Mouse (Mus musculus): Measurements from ENCODE around the gene Lyrm9. TPM values are rescaled to one million over a fixed set of nuclear protein-coding genes. Genes with fewer than 3 reads are reported as not detected.

Gene Lyrm9
- total and polyA plus RNA-seq, 3 experiments: 31.6 to 48.6 TPM; not detected in 1

- TF ChIP-seq KAT2A (conservative IDR thresholded peaks at IDR 0.05; ENCODE audit: low read depth, low read length): no peak; the same call in 1 of the 2 replicates
- peak; percentile 93 for TF ChIP-seq ELF1 (IDR thresholded peaks at IDR 0.05; ENCODE audit: low read depth, low read length)
- TF ChIP-seq SMC3 (IDR thresholded peaks at IDR 0.05; ENCODE audit: low read depth, low read length): peak; percentile 85
- peak; percentile 48 for TF ChIP-seq TBP (IDR thresholded peaks at IDR 0.05; ENCODE audit: low read depth, low read length)
Observed at GRCm38 (mm10) chr11:78826442-78827013, at the start of gene Lyrm9 (continued).

- TF ChIP-seq RAD21 (IDR thresholded peaks at IDR 0.05; ENCODE audit: low read depth, low read length) (no peak), ZKSCAN1 (IDR thresholded peaks at IDR 0.05; ENCODE audit: low read depth, low read length) (no peak), USF1 (IDR thresholded peaks at IDR 0.05; ENCODE audit: low read depth, low read length) (no peak)
- Histone ChIP-seq H3K27ac (ENCODE audit: control insufficient read depth, low read depth, low read length) (no peak overlapping the region), H3K36me3 (ENCODE audit: control insufficient read depth in 1 of 2, insufficient read depth in 2 of 2, low read length in 2 of 2) (peaks cover 0 to 5% of the 10 kb centered on the region in 2 experiments; a peak in 2 of 4 replicates), H3K79me2 (ENCODE audit: control insufficient read depth, insufficient read depth, low read length, poor library complexity) (no peaks in the 10 kb centered on the region), H3K27me3 (ENCODE audit: control insufficient read depth in 1 of 2, insufficient read depth in 2 of 2, low read length in 2 of 2) (0 out of 4 replicates have a peak, but pooled peaks cover 0 to 4% of the 10 kb centered on the region in 2 experiments), H3K9ac (ENCODE audit: control insufficient read depth, low read depth, low read length, poor library complexity, severe bottlenecking) (no peak overlapping the region), H3K9me3 (replicated peaks; ENCODE audit: insufficient read depth, low read length) (no peaks in the 10 kb centered on the region), H3K4me1 (ENCODE audit: control insufficient read depth in 1 of 2, insufficient read depth in 2 of 2, low read length in 2 of 2) (peaks cover 10 to 13% of the 10 kb centered on the region in 2 experiments), H3K4me3 (ENCODE audit: control insufficient read depth in 1 of 2, insufficient read depth in 1 of 2, low read depth in 2 of 2, low read length in 2 of 2) (no peak overlapping the region)
- DNase-seq (ENCODE audit: low read depth, low spot score): no peak
Observed at GRCm38 (mm10) chr11:78777851-78778680, 48.3 kb upstream of the Lyrm9 start.

- H3K27me3 ChIP-seq (ENCODE audit: control insufficient read depth in 1 of 2, insufficient read depth in 2 of 2, low read length in 2 of 2): peaks cover 7 to 8% of the 10 kb centered on the region in 2 experiments
- H3K4me1 ChIP-seq (ENCODE audit: control insufficient read depth in 1 of 2, insufficient read depth in 2 of 2, low read length in 2 of 2): peaks cover 5 to 6% of the 10 kb centered on the region in 2 experiments
- H3K9me3 ChIP-seq (replicated peaks; ENCODE audit: insufficient read depth, low read length): no peaks in the 10 kb centered on the region
- DNase-seq (ENCODE audit: low read depth, low spot score): no peak
- H3K36me3 ChIP-seq (ENCODE audit: control insufficient read depth in 1 of 2, insufficient read depth in 2 of 2, low read length in 2 of 2): no peaks in the 10 kb centered on the region
- no peak overlapping the region for H3K4me3 ChIP-seq (ENCODE audit: control insufficient read depth in 1 of 2, insufficient read depth in 1 of 2, low read depth in 2 of 2, low read length in 2 of 2)
- H3K9ac ChIP-seq (ENCODE audit: control insufficient read depth, low read depth, low read length, poor library complexity, severe bottlenecking): no peak overlapping the region
- H3K79me2 ChIP-seq (ENCODE audit: control insufficient read depth, insufficient read depth, low read length, poor library complexity): no peaks in the 10 kb centered on the region
- H3K27ac ChIP-seq (ENCODE audit: control insufficient read depth, low read depth, low read length): no peak overlapping the region
- TF ChIP-seq NRF1 (IDR thresholded peaks at IDR 0.05; ENCODE audit: insufficient read depth, low read depth, low read length, poor library complexity, severe bottlenecking) (no peak), GATA1 (IDR thresholded peaks at IDR 0.05; ENCODE audit: low read depth, low read length) (peak; percentile 14; the same call in 1 of the 2 replicates), RCOR1 (IDR thresholded peaks at IDR 0.05; ENCODE audit: low read depth, low read length) (peak; percentile 62), MAZ (IDR thresholded peaks at IDR 0.05; ENCODE audit: low read depth, low read length) (no peak), SIN3A (IDR thresholded peaks at IDR 0.05; ENCODE audit: low read length) (no peak), POLR2A (IDR thresholded peaks at IDR 0.05; ENCODE audit: control insufficient read depth in 1 of 2, insufficient read depth in 1 of 2, low read depth in 1 of 2, low read length in 2 of 2, poor library complexity in 1 of 2) (no peak), ETS1 (IDR thresholded peaks at IDR 0.05; ENCODE audit: low read depth, low read length) (0 out of 2 replicates have a peak, but pooled peaks have one; percentile 24), KAT2A (conservative IDR thresholded peaks at IDR 0.05; ENCODE audit: low read depth, low read length) (no peak), MAX (IDR thresholded peaks at IDR 0.05; ENCODE audit: low read length) (no peak), POLR2AphosphoS5 (IDR thresholded peaks at IDR 0.05; ENCODE audit: borderline replicate concordance, low read depth, low read length) (no peak), MEF2A (IDR thresholded peaks at IDR 0.05; ENCODE audit: extremely low read depth, insufficient replicate concordance, low read depth, low read length, poor library complexity, severe bottlenecking) (no peak), ZNF384 (IDR thresholded peaks at IDR 0.05; ENCODE audit: low read depth, low read length) (no peak), USF1 (IDR thresholded peaks at IDR 0.05; ENCODE audit: low read depth, low read length) (no peak), TCF12 (IDR thresholded peaks at IDR 0.05; ENCODE audit: low read depth, low read length) (peak; percentile 17; the same call in 1 of the 2 replicates), EP300 (IDR thresholded peaks at IDR 0.05; ENCODE audit: low read depth in 1 of 2, low read length in 2 of 2) (peak in 1 of 2 experiments; percentile 20; a peak in 1 of 4 replicates), BHLHE40 (IDR thresholded peaks at IDR 0.05; ENCODE audit: borderline replicate concordance, low read depth, low read length) (no peak), CHD2 (IDR thresholded peaks at IDR 0.05; ENCODE audit: low read length) (no peak), MXI1 (IDR thresholded peaks at IDR 0.05; ENCODE audit: low read depth, low read length) (no peak), GABPA (IDR thresholded peaks at IDR 0.05; ENCODE audit: low read depth, low read length) (no peak), NELFE (IDR thresholded peaks at IDR 0.05; ENCODE audit: low read depth, low read length) (no peak), ELF1 (IDR thresholded peaks at IDR 0.05; ENCODE audit: low read depth, low read length) (no peak), CHD1 (IDR thresholded peaks at IDR 0.05; ENCODE audit: low read depth, low read length) (no peak), ZKSCAN1 (IDR thresholded peaks at IDR 0.05; ENCODE audit: low read depth, low read length) (no peak)
Observed at GRCm38 (mm10) chr11:78780002-78780401, 46.4 kb upstream of the Lyrm9 start.
